Mouse (Mus musculus): ENCODE measurements around the gene Zyx. TPM values are rescaled to one million over a fixed set of nuclear protein-coding genes. Genes with fewer than 3 reads are reported as not detected.

Zyx gene
- polyA plus RNA-seq, 1 experiment from 2014 or later = 61.3 TPM

DNA sequence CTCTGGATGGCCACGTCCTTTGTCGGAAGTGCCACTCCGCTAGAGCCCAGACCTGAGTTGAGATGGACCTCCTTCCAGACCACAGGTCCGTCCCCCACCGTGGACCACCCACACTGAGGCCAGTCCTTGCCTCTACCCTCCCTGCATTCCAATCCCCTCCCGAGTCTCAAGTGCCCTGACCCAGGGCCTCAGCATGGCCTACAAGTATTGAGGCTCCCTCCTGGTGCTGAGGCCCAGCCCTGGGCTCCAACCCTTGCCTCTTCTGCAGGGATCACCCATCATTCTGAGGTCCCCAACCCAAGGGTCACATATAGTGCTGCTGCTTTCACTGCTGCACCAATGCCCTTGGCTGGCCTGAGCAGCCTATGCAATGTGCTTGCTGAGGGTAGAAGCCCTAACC lies 8.5 kb downstream of the Zyx start:
- ATAC-seq (replicated peaks; ENCODE audit: insufficient number of reproducible peaks, low FRiP score, low TSS enrichment, low read depth) (no peak), DNase-seq (ENCODE audit: low spot score) (no peak)
- Histone ChIP-seq H3K9ac (replicated peaks; ENCODE audit: low read length) (no peak overlapping the region), H3K36me3 (replicated peaks; ENCODE audit: control insufficient read depth, insufficient read depth, low read depth, low read length) (peaks cover 6% of the 10 kb centered on the region; the same call in 1 of the 2 replicates), H3K27me3 (ENCODE audit: control insufficient read depth, insufficient read depth, low read length) (no peaks in the 10 kb centered on the region), H3K9me3 (replicated peaks; ENCODE audit: control insufficient read depth, low read length) (no peaks in the 10 kb centered on the region), H3K4me1 (ENCODE audit: control insufficient read depth, insufficient read depth, low read length) (no peaks in the 10 kb centered on the region), H3K27ac (replicated peaks; ENCODE audit: low read depth, low read length) (no peak overlapping the region), H3K4me2 (ENCODE audit: low read depth, low read length) (no peak overlapping the region), H3K4me3 (ENCODE audit: low read depth, low read length) (no peak overlapping the region)
- 60% methylated on average over 6 of the region's 6 CpGs for WGBS

DNA sequence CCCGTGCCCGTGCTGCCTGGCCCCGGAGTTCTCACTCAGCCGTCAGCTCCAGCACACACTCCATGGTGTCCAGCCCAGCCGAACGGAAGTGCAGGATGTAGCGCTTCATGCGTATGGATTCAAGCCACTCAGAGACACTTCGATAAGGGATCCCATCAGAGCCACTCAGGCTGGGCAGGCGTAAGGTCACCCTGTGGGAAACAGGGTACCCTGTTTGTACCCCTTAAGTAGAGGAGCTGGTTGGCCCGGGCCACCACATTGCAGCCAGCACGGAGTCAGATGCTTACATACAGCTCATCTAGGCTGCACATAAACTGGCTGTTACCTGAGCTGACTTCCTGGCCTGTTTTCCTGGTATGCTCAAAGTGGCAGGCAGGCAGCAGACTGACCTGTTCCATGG lies 9.5 kb downstream of the Zyx start:
- no peaks in the 10 kb centered on the region for H3K9me3 ChIP-seq (replicated peaks; ENCODE audit: control insufficient read depth, low read length)
- no peak overlapping the region for H3K4me2 ChIP-seq (ENCODE audit: low read depth, low read length)
- no peak overlapping the region for H3K9ac ChIP-seq (replicated peaks; ENCODE audit: low read length)
- ATAC-seq (replicated peaks; ENCODE audit: insufficient number of reproducible peaks, low FRiP score, low TSS enrichment, low read depth) (no peak), DNase-seq (ENCODE audit: low spot score) (no peak)
- no peak overlapping the region for H3K27ac ChIP-seq (replicated peaks; ENCODE audit: low read depth, low read length)
- H3K36me3 ChIP-seq (replicated peaks; ENCODE audit: control insufficient read depth, insufficient read depth, low read depth, low read length) = peaks cover 6% of the 10 kb centered on the region; the same call in 1 of the 2 replicates
- H3K4me1 ChIP-seq (ENCODE audit: control insufficient read depth, insufficient read depth, low read length) = no peaks in the 10 kb centered on the region
- no peaks in the 10 kb centered on the region for H3K27me3 ChIP-seq (ENCODE audit: control insufficient read depth, insufficient read depth, low read length)
- WGBS = 93% methylated on average over 12 of the region's 12 CpGs
- no peak overlapping the region for H3K4me3 ChIP-seq (ENCODE audit: low read depth, low read length)

DNA sequence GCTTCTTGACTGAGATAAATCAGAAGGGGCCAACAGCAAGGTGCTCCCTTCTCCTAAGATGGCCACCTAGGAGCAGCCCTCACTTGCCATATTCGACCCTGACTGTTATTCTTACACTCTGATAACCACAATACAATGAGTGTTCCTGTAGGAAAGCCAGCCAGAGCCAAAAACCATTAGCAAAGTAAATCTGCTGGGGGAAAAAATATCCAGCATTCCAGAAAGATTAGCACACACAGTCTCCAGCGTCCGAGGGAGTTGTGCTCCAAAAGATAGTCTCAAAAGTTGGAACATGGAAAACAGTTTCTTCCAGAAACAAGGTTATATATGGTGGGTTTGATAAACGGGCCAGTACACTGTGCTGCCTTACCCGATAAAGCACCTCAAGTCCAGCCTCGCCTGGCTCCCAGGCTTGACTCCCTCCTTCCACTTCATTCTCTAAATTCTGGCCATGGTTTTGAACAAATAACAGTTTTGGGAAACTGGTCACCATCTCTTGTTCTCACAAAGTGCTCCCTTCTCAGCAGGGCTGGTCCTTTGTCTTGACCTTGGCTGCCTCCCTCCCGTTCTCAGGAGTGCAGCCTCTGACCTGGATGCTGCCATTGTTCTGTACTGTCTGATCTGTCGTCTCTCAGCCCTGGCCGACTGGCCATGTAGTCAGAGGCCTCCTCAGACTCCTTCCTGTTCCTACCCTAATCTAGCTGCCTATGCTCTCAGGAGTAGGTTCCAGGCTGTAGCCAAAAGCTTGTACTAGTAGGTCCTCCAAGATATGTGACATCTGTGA lies 10.1 kb downstream of the Zyx start:
- Histone ChIP-seq H3K27me3 (ENCODE audit: control insufficient read depth, insufficient read depth, low read length) (no peaks in the 10 kb centered on the region), H3K36me3 (replicated peaks; ENCODE audit: control insufficient read depth, insufficient read depth, low read depth, low read length) (peaks cover 6% of the 10 kb centered on the region; the same call in 1 of the 2 replicates), H3K9me3 (replicated peaks; ENCODE audit: control insufficient read depth, low read length) (no peaks in the 10 kb centered on the region), H3K27ac (replicated peaks; ENCODE audit: low read depth, low read length) (no peak overlapping the region), H3K4me1 (ENCODE audit: control insufficient read depth, insufficient read depth, low read length) (no peaks in the 10 kb centered on the region), H3K4me2 (ENCODE audit: low read depth, low read length) (no peak overlapping the region), H3K9ac (replicated peaks; ENCODE audit: low read length) (no peak overlapping the region), H3K4me3 (ENCODE audit: low read depth, low read length) (no peak overlapping the region)
- 76% methylated on average over 9 of the region's 9 CpGs for WGBS
- DNase-seq (ENCODE audit: low spot score) = no peak
- ATAC-seq (replicated peaks; ENCODE audit: insufficient number of reproducible peaks, low FRiP score, low TSS enrichment, low read depth) = no peak

DNA sequence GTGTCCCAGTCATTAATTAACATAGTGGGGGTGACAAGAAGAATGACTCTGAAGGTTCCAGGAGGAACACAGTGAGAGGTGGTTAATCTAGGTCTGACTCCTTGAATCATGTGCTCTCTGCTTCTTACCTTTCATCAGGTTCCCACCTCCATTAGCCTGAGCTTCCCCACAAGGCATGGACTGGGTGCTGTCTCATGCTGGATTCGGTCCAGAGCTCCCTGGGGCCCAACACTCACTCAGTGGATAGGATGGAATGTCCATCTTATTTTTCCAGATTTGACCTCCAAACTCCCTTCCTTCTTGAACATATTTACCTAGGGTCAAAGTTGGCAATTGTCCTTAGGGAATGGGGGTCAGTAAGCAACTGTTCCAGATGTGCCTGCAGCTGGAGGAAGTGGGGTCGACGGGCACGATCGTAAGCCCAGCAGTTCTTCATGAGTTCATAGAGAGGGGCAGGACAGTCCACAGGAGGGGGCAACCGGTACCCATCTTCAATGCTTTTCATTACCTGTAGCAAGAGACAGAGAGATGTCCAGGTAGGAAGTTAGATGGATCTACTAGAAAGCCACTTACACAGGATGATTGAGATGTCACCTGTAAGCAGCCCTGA lies 10.9 kb downstream of the Zyx start:
- H3K27me3 ChIP-seq (ENCODE audit: control insufficient read depth, insufficient read depth, low read length) = no peaks in the 10 kb centered on the region
- H3K9me3 ChIP-seq (replicated peaks; ENCODE audit: control insufficient read depth, low read length) = no peaks in the 10 kb centered on the region
- peaks cover 6% of the 10 kb centered on the region; the same call in 1 of the 2 replicates for H3K36me3 ChIP-seq (replicated peaks; ENCODE audit: control insufficient read depth, insufficient read depth, low read depth, low read length)
- ATAC-seq (replicated peaks; ENCODE audit: insufficient number of reproducible peaks, low FRiP score, low TSS enrichment, low read depth) (no peak), DNase-seq (ENCODE audit: low spot score) (no peak)
- no peak overlapping the region for H3K9ac ChIP-seq (replicated peaks; ENCODE audit: low read length)
- no peaks in the 10 kb centered on the region for H3K4me1 ChIP-seq (ENCODE audit: control insufficient read depth, insufficient read depth, low read length)
- 74% methylated on average over 6 of the region's 6 CpGs for WGBS
- no peak overlapping the region for H3K4me3 ChIP-seq (ENCODE audit: low read depth, low read length)
- H3K4me2 ChIP-seq (ENCODE audit: low read depth, low read length) = no peak overlapping the region
- H3K27ac ChIP-seq (replicated peaks; ENCODE audit: low read depth, low read length) = no peak overlapping the region

DNA sequence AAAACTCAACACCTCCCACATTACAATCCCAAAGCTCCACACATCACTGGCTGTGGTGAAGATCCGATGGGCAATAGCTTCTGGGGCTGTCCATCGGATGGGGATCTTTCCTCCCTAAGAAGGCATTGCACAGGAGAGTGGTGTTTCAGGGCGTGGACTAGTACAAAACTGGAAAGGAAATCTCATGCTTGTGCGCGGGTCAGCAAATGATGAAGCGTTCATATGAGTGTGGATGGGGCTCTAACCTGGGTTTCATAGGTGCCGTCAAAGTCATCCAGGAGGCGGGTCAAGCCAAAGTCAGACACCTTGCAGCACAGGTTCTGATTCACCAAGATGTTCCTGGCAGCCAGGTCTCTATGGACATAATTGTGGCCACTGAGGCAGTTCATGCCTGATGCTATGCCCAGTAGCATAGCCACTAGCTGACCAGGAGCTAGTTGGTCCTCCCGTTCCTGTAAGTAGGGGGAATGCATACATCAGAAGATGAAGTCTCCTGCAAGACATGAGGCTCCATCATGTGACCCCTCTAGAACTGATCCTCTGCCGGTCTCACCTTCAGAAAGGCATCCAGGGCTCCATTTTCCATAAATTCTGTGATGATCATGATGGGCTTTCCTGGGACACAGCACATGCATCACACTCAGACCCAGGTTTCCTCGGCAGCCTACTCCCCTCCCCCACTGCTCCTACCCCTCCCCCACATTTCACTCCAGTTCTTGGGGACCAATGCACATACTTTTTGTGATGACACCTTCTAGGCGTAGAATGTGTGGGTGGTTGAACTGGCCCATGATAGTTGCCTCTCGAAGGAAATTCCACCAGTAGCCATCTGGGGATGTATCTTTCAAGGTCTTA lies 11.8 kb downstream of the Zyx start:
- ATAC-seq (replicated peaks; ENCODE audit: insufficient number of reproducible peaks, low FRiP score, low TSS enrichment, low read depth) = no peak
- Histone ChIP-seq H3K36me3 (replicated peaks; ENCODE audit: control insufficient read depth, insufficient read depth, low read depth, low read length) (peaks cover 6% of the 10 kb centered on the region; the same call in 1 of the 2 replicates), H3K4me3 (ENCODE audit: low read depth, low read length) (no peak overlapping the region)

DNA sequence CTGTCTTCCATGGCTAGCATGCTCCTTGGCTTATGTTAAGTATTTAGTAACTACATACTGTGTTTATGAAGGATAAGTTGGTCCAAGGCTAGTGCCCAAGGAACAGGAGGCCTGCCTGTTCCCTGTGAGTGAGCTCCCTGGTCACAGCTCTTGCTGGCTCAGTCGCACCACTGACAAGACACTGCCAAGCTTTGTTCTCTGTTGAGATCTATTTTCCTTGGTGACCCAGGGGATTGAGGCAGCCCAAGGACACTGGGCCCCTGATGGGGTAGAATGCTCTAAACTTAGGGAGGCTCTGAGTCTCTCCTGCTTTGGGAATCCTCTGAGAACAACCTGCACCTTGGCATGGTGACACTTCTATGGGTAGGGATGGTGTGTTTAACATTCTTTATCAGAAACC lies 12.6 kb downstream of the Zyx start:
- Histone ChIP-seq H3K4me3 (ENCODE audit: low read depth, low read length) (no peak overlapping the region), H3K4me1 (ENCODE audit: control insufficient read depth, insufficient read depth, low read length) (no peaks in the 10 kb centered on the region), H3K4me2 (ENCODE audit: low read depth, low read length) (no peak overlapping the region), H3K9me3 (replicated peaks; ENCODE audit: control insufficient read depth, low read length) (no peaks in the 10 kb centered on the region), H3K36me3 (replicated peaks; ENCODE audit: control insufficient read depth, insufficient read depth, low read depth, low read length) (peaks cover 6% of the 10 kb centered on the region; the same call in 1 of the 2 replicates), H3K27me3 (ENCODE audit: control insufficient read depth, insufficient read depth, low read length) (no peaks in the 10 kb centered on the region), H3K9ac (replicated peaks; ENCODE audit: low read length) (no peak overlapping the region), H3K27ac (replicated peaks; ENCODE audit: low read depth, low read length) (no peak overlapping the region)
- DNase-seq (ENCODE audit: low spot score) = no peak
- no peak for ATAC-seq (replicated peaks; ENCODE audit: insufficient number of reproducible peaks, low FRiP score, low TSS enrichment, low read depth)
- 75% methylated on average over 1 of the region's 1 CpGs for WGBS

More for the DNA sequence above, 11.8 kb downstream of the Zyx start:
- H3K4me1 ChIP-seq (ENCODE audit: control insufficient read depth, insufficient read depth, low read length) = no peaks in the 10 kb centered on the region
- DNase-seq (ENCODE audit: low spot score) = no peak
- H3K4me2 ChIP-seq (ENCODE audit: low read depth, low read length) = no peak overlapping the region
- H3K27ac ChIP-seq (replicated peaks; ENCODE audit: low read depth, low read length) = no peak overlapping the region
- no peak overlapping the region for H3K9ac ChIP-seq (replicated peaks; ENCODE audit: low read length)
- no peaks in the 10 kb centered on the region for H3K9me3 ChIP-seq (replicated peaks; ENCODE audit: control insufficient read depth, low read length)
- no peaks in the 10 kb centered on the region for H3K27me3 ChIP-seq (ENCODE audit: control insufficient read depth, insufficient read depth, low read length)
- WGBS = 90% methylated on average over 13 of the region's 13 CpGs

DNA sequence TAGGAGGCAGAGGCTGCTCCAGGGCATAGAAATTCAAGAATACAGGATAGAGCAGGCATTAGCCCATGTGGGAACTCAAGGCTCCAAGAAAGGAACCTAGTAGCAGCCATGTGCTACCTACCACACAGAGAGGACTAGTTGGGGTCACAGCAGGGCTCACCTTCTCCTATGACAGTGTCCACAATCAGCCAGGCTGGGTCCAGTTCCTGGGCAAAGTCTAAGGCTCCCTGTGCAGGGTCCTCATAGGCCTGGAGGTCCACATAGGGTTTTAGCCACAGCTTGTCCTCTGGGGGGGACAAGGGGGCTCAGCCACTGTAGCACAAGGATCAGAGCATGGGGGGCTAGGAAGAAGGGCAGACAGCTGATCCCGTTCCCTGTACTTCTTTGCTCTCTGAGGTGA lies 13.1 kb downstream of the Zyx start:
- Histone ChIP-seq H3K9me3 (replicated peaks; ENCODE audit: control insufficient read depth, low read length) (no peaks in the 10 kb centered on the region), H3K4me1 (ENCODE audit: control insufficient read depth, insufficient read depth, low read length) (no peaks in the 10 kb centered on the region), H3K27ac (replicated peaks; ENCODE audit: low read depth, low read length) (no peak overlapping the region), H3K9ac (replicated peaks; ENCODE audit: low read length) (no peak overlapping the region), H3K36me3 (replicated peaks; ENCODE audit: control insufficient read depth, insufficient read depth, low read depth, low read length) (peaks cover 4% of the 10 kb centered on the region; the same call in 1 of the 2 replicates), H3K4me3 (ENCODE audit: low read depth, low read length) (no peak overlapping the region), H3K27me3 (ENCODE audit: control insufficient read depth, insufficient read depth, low read length) (no peaks in the 10 kb centered on the region), H3K4me2 (ENCODE audit: low read depth, low read length) (no peak overlapping the region)
- 73% methylated on average over 1 of the region's 1 CpGs for WGBS
- ATAC-seq (replicated peaks; ENCODE audit: insufficient number of reproducible peaks, low FRiP score, low TSS enrichment, low read depth) (no peak), DNase-seq (ENCODE audit: low spot score) (no peak)

Data from embryonic facial prominence, embryonic 11.5 days (tissue).